Mouse (Mus musculus): Measurements from ENCODE around the gene Aunip. TPM values are rescaled to one million over a fixed set of nuclear protein-coding genes. Genes with fewer than 3 reads are reported as not detected.

Gene Aunip
- polyA plus RNA-seq (2012): 10.0 and 13.9 TPM in 2 replicates

DNA sequence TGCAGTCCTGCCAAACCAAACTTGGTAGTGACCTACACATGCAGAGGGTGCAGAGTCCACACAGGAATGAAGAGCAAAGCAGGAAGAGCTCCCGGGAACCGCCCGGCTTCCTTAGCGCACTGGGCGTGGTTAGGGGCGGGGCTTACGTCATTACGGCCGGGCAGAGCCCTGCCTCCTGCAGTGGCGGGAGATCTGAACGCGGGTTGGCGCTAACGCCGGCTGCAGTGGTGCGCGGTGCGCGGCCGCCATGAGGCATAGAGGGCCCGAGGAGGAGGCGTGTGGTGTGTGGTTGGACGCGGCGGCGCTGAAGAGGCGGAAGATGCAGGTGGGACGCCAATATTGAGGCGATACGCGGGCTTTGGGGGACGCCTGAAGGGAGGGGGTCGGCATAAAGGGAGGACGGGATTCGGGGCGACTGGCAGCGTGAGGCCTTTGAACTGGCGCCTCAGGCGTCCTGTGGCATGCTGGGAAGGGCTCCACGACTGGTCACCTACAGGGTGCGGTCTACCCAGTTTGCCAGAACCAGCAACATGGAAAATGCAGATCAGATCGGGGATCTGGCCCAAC, at the start of gene Aunip:
TSS of gene Aunip (plus strand) at position 155 of the 567 bp plus-strand sequence.
- TF ChIP-seq GATA1 (IDR thresholded peaks at IDR 0.05; ENCODE audit: low read length): no peak

DNA sequence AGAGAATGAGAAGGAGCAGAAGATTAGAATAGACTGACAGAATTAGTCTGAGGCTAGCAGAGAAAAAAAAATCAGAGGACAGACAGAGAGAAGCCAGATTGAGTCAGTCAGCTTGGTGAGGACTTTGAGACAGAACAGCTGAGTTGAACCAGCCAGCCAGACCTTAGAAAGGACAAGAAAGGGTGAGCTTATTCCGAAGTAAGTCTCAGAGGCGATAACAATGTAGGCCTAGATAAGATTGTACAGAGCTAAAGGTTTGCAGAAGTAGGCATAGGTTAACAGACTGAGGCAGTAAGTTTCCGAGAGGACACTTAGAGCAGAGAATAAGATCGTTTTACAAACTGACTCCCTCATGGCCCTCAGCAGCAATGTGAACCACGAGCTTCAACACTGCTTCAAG, 49.5 kb upstream of the Aunip start:
- no peak for TF ChIP-seq GATA1 (IDR thresholded peaks at IDR 0.05; ENCODE audit: low read length)

DNA sequence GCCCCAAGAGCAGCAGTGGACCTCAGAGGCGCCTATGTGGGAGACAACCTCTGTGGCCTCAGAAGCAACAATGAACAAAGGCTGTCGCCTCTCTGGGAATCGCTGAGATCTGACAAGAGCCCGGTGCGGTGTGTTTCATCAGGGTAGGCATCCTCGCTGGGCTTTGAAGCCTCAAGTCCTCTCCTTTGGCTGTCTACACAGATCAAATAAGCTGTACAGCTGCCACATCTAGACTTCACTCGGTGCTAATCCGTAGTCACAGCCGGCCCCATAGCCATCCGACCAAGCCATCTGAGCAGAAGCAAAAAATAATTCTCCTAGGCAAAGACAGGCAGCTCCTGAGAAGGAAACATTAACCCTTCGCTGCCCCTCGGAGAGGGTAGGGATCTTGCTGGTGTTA, 45.0 kb upstream of the Aunip start:
- no peak for TF ChIP-seq GATA1 (IDR thresholded peaks at IDR 0.05; ENCODE audit: low read length)

DNA sequence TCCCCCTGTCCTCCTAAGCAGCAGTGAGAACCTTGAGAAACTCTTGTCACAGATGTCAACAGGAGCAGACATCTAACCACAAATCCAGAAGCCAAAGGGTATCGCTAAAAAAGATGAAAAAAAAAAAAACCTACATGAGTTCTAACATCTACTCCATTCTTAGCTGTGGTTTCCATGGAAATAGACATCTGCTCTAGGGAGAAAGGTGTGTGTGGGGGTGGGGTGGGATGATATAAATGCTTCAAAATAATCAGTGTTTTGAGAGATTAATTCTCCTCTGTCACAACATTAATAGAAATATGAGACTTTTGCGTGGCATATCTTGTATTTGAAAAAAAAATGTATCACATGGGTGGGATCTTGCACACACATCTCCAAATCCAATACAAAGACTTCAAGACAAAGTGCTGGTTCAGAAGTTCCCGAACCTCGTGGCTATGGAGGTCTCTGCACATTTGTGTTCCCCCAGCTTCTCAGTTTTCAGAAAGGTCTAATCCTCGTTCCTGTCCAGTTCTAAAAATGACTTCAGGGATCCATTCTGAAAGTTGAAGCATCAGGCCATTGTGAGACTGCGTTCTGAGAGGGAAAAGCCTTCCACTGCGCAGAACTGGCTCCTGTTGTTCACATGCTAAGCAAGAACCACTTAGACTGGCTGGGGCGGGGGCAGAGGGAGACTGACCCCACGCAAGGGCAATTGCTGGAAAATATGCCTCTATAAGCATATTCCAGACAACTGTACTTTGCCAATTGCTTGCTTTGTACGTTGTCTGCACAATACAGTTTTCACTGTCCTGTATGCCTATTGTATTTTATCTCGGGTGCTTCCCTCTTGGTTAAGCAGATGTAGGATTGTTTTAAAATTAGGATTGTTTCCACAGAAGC, 44.2 kb upstream of the Aunip start:
- no peak for TF ChIP-seq GATA1 (IDR thresholded peaks at IDR 0.05; ENCODE audit: low read length)

DNA sequence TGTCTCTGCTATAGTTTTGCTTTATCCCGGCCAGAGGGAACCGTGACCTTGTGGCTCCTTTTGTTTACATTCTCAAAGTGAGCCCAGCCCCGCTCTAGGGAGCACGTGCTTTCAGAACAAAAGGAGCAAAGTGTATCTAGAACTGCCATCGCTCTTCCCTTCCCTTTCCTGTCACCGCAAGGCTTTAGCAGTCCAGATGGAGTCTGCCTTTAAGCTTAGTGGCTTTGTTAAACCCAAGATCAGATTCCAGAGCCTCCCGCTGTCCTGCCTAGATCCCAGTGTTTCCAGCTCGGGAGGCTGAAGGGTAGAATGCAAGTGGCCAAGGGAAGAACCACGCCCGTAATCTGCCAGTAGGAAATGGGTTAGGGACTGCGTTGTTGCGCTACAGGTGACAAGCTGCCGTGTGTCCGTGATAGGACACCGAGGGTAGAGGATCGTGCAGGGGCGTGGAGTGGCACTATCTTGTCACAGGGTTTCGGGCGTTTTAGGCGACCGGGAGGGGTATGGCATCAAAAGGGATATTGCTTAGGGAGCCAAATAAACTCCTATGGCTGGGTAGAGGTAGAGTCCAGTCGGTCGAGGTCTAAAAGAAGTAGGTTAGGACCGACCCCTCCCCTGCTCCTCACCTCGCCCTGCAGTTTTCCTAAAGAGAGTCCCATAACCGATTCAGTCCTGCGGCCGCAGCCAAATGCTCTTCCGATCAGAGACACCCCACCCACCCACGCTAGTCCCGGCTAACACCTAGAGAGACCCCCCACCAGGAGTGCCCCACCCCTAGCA, 43.2 kb upstream of the Aunip start:
- no peak for TF ChIP-seq GATA1 (IDR thresholded peaks at IDR 0.05; ENCODE audit: low read length)

DNA sequence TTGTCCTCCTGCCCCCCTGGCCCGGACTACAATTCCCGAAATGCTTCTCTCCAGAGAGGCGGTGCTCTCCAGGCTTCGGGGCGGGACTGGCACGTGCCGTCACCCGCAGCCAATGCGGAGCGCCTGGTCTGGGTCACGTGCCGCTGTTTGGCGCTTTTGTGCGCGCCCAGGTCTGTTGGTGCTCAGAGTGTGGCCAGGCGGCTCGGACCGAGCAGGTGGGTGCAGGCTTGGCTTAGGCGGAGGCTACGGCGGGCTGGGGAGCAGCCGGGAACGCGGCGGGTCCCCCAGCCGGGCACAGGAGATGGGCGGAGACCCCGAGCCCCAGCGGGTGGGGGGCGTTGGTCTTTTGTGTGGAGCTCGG, 42.6 kb upstream of the Aunip start, which contains the start of gene Stmn1:
TSS of gene Stmn1 (plus strand) at position 106 of the 361 bp plus-strand sequence.
- no peak for TF ChIP-seq GATA1 (IDR thresholded peaks at IDR 0.05; ENCODE audit: low read length)

DNA sequence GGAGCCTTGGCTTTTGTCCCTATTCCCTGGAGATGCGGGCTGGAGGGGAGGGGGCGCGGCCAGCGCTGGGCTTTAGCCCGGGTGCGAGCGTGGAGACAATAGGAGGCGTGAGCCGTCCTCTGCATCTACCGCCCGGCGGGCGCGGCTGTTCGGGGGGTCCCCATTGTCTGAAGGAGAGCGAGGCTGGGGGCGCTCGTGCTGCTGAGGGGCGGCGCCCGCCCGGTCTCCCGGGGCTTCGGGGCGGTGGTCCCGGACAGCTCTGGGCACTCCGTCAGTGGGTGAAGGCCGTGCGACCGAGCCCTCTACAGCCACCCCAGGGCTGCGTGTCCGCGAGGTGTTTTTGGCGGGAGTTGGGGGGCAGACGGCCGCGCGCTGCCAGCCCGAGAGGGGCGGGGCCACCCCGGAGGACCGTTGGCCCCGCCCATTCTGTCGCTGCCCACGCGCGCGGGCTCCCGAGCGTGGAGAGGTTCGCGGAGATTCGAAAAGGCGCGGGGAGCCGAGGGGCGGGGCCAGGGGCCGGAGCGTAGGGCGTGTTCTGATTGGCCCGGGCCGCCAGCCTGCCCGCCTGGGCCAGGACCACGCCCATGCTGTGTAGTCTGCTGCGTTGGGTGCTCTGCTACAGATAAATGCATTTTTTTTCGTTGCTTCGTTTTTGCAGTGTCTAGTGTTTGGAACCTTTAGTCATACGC, 42.1 kb upstream of the Aunip start:
- no peak for TF ChIP-seq GATA1 (IDR thresholded peaks at IDR 0.05; ENCODE audit: low read length)

DNA sequence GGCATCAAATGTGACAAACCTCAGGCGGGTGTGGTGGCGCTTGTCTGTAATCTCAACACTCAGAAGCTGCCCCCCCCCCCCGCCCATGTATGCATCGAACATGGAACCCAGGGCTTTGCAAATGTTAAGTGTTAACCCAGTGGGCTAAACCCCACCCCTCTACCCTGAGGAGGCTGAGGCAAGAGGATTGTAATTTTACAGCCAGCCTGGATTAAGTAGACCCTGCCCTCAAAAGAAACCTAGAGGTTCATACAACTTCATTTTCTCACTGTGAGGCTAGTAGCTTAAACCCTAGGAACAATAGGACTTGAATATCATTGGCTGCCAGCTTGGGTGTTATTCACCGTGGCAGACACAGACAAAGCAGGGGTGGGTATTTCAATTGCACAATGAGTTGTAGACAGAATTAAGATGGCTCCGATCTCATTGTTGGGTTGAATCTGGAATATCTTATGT, 41.4 kb upstream of the Aunip start:
- TF ChIP-seq GATA1 (IDR thresholded peaks at IDR 0.05; ENCODE audit: low read length): no peak

DNA sequence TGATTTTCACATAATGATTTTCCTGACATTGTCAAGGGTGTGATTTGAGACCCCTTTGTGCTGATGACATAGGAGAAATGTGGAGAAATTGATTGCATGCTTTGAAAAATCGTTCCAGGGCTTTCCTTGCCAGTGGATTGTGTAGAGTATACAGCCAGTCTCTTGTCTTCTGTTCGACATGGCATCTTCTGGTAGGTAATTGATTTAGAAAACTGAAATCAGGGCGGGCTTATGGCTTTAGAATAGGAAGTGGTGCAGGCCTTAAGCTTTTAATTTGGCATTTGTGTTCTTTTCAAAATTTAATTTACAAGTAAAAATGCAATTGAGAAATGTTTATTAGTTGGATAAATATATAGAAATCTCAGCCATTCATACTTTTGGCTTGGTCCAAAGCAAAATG, 40.8 kb upstream of the Aunip start:
- no peak for TF ChIP-seq GATA1 (IDR thresholded peaks at IDR 0.05; ENCODE audit: low read length)

DNA sequence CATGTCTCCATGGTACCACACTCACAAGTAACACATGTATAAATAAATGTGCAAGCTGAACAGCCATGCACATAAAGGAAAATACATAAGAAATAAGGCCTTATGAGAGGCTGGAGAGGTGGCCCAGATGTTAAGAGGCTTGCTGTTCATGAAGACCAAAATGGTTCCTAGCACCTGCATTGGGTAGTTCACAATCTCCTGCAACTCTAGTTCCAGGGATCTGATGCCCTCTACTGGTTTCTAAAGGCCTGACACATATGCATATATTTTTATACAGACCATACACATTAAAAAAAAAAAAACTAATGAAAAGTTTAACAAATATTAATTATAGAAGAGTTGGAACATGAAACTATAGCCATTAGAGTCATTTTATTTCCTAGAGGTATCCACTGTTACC, 39.3 kb upstream of the Aunip start:
- TF ChIP-seq GATA1 (IDR thresholded peaks at IDR 0.05; ENCODE audit: low read length): no peak

DNA sequence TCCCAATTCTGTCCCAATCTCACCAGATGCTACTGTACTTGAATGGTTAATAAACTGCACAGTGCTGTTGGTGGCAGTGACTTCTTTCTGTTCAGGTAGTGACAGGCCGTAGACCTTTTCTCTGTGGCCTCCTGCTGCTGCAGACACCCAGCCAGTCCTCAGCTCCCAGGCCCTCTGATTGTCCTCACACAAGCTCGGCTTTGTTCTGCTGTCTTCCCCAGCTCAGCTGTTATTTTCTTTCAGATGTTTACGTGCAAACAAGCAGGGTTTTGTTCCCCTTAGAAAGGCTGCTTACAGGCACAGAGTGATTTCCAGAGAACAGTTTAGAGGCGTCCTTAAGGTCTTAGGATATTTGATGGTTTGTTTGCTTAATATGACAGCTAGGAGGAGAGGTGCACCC, 37.0 kb upstream of the Aunip start:
- no peak for TF ChIP-seq GATA1 (IDR thresholded peaks at IDR 0.05; ENCODE audit: low read length)

DNA sequence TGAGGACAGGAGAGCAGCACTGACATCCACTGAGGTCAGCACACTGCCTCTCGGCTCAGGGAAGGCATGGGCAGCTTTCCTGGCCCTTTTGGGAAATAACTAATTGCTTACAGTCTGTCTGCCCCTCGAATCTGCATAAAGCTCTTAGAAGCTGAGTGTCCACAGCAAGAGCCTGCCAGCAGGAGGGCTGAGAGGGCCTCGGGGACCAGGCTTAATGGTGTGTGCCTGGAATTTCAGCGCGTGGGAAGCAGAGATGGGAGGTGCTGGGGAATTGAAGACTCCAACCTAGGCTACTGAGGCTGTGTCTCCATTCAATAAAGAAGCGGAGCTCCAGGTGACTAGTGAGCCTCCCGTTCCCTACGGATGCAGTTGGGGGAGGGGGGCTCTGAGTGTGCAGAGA, 36.6 kb upstream of the Aunip start:
- no peak for TF ChIP-seq GATA1 (IDR thresholded peaks at IDR 0.05; ENCODE audit: low read length)

DNA sequence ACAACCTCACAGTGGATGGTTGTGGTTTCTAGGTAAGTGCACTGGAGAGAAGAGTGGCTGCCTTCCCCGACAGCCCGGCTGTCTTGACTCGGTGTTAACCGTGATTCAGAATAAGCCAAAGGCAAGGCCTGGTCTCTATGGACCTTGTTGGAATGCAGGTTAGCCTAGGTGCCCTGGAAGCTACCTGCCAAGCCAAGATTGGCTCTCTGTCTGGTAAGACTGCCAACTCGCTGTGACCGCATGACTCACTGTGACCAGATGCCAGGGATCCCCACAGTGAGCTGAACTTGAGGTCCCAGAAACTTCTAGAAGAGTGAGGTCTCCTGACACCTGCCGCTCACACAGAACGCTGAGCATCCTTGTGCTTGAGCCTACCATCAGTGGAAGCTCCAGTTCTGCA, 33.9 kb upstream of the Aunip start:
- TF ChIP-seq GATA1 (IDR thresholded peaks at IDR 0.05; ENCODE audit: low read length): no peak

DNA sequence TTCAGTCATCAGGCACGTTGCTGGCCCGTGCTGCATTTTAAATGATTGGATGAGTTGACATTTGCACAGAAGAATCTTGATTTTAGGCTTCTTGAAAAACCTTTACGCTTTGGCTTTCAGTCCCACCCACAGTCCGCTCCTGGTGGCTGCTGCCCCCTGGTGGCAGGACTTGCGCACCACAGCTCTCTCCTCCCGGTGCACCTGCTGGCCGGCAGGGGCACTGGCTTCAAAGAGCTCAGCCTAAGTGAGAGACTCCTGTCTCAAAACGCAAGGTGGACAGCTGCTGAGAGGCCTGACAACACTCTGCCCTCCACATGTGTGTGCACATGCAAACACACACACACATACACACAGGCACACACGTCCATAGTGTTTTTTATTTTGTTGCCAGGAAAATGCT, 32.8 kb upstream of the Aunip start:
- TF ChIP-seq GATA1 (IDR thresholded peaks at IDR 0.05; ENCODE audit: low read length): no peak

DNA sequence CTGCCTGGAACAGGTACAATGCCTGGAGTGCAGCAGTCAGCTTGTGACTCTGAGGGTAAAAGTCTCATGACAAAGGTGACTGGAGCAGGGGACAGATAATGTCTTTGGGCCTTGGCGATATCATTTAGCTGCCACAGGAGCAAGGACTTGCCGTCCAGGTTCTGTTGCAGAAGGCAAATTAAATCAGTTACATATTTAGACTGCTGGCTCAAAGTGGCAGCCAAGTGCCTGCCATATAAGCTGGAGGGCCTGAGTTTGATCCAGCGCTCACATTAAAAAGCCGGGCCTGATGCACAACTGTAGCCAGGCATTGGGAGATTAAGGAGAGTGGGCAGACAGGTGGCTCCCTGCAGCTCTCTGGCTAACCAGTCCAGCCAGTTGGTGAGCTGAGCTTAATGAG, 31.0 kb upstream of the Aunip start:
- no peak for TF ChIP-seq GATA1 (IDR thresholded peaks at IDR 0.05; ENCODE audit: low read length)

DNA sequence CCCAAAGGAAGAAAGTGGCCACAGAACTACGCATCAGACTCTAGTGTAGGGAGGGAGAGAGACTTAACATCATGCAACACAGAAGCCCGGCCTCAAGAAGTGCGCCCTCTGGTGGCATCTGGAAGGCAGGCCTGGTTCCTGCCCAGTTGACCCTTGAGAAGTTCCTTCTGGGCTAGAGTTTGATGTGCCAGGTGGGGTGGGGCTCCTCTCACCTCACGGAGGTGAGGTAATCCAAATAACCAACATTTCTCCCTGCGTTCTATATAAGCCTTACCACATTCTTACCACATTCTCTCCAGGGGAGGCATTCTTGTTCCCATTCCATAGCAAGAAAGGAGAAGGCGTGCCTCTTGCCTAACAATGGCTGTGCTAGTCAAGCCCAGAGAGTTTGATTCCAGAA, 29.9 kb upstream of the Aunip start:
- TF ChIP-seq GATA1 (IDR thresholded peaks at IDR 0.05; ENCODE audit: low read length): no peak
